Mouse (Mus musculus): Measurements from ENCODE around the gene Irs2.

The Irs2 gene

DNA sequence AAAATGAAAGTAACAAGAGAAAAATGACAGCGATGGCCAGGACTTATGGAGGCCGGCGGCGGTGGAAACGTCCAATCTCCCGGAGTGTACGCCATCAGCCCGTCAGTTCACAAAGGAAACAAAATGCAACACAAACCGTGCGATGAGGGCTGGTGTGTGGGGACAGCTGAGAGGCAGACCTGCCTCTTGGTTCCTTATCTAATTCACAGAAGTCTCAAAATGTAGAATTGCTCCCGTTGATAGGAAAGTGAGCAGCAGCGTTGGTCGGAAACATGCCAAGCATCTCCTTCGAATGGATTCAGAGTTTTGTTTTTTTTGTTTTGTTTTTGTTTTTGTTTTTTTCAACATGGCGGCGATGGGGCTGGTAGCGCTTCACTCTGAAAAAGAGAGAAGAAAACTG, 21.6 kb downstream of the Irs2 start:
- DNase-seq (ENCODE audit: low spot score in 2 of 2): no peak

DNA sequence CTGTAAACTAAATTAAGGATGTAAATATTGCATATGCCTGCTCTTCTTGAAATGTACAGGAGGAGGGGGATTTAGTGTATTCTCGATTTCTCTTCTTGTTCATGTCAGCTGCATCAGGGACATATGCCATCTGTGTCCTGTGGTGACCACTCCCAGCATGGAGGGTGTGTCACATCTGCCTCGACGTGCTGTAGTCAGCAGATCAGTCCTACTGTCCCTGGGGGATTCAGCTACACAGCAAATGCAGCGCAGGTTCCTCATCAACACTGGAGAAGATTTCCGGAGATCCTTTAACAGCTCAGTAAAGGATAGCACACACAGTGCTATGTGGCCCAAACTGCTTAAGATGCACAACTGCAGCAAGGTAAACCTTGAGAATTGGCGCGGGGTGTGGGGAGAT, 23.2 kb downstream of the Irs2 start:
- DNase-seq (ENCODE audit: low spot score in 2 of 2): no peak

DNA sequence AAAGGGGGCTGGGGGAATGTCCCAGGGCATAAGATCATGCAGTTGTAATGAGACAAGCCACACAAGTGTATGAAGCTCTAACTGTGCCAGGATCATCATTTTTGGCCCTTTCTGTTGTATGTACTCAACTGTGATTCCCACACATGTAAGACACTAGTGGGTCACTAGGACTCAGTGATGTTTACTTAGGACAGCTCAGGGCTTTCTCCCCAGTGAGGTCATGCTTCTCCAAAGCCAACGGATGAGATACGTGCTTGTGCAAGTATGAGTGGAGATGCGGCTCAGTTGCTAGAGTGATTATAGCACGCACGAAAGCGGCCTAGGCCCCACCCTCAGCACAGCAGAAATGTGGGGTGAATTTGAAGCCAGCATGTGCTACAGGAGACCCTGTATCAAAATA, 27.4 kb downstream of the Irs2 start:
- no peak for DNase-seq (ENCODE audit: low spot score in 2 of 2)

DNA sequence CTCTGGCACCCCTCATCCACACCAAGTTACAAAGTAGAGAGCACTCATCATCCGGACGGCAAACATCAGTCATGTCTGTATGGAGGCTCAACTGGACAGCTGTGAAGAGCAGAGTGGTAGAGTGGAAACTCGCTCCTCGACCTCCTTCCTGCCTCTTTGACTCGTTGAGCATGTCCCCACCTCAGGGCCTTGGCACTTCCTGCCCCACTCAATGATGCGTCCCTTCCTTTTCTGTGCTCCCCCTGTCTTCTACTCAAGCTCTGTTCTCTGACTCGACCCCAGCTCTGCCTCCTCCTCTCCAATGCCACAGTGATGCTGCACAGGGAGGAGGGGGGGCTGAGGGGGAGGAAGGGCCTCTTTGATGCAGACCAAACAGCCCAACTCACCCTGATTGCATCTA, 28.3 kb downstream of the Irs2 start:
- peak in 1 of 2 experiments; percentile 32 for DNase-seq (ENCODE audit: low spot score in 2 of 2)

- no peak for DNase-seq (ENCODE audit: low spot score in 2 of 2)
Measured at GRCm38 (mm10) chr8:10979196-10979794, 29.0 kb downstream of the Irs2 start.

- no peak for DNase-seq (ENCODE audit: low spot score in 2 of 2)
Measured at GRCm38 (mm10) chr8:10978377-10978776, 29.9 kb downstream of the Irs2 start.

- DNase-seq (ENCODE audit: low spot score in 2 of 2): no peak
Measured at GRCm38 (mm10) chr8:10977742-10978376, 30.4 kb downstream of the Irs2 start.

DNA sequence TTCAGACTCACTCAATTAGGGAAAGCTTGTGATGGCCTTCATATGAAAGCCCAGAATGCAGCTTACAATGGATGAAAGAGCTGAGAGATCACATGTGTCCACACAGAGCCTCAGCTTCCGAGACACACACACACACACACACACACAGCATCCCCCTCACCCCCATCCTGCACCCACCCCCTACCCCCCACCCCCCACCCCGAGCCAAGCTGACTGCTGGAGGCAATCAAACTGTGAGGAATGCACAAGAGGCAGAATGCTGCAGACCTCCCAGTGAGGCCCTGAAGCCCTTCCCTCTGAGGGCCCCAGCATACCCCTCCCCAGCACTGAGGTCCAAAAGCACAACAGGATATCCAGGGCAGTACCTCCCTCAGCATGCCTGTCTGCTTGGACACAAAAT, 33.6 kb downstream of the Irs2 start:
- no peak for DNase-seq (ENCODE audit: low spot score in 2 of 2)

DNA sequence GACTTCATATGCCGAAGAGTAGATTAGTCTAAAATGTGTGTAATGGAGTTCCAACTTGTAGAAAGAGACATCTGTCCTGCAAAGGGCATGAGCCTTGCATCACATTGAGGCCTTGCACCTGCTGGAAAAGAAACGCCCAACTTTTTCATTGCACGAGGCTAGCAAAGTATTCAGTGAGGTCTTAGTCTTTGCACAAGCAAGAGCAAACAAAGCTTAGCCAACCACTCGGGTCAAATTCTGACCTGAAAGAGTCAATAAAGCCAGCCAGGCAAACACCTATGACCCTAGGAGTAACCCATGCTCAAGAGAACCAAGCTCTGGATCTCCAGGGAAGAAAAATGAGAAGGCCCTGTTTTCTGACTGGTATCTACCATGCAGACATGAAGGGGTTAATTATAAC, 34.1 kb downstream of the Irs2 start:
- DNase-seq (ENCODE audit: low spot score in 2 of 2): no peak

GRCm38 (mm10) chr8:10972851-10973452, 35.3 kb downstream of the Irs2 start:
- DNase-seq (ENCODE audit: low spot score in 2 of 2): no peak

DNA sequence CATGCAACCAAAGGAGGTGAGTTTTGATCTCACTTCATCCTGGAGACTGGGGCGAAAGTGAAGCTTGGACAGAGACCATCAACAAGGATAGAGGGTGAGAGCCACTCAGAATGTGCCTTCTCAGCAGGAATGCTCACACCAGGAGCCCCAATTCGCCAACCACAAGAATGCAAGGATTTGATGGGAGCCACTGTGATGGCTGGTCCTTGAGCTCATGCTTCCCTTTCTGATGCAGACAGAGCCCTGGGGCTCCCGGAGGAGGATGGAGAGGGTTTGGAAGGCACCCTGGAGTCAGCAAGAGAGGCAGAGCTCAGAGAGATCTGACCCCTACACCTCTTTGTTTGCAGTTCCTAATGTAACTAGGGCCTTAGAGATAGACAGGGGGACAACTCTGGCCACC, 36.3 kb downstream of the Irs2 start:
- DNase-seq (ENCODE audit: low spot score in 2 of 2): no peak

GRCm38 (mm10) chr8:10971509-10971908, 36.7 kb downstream of the Irs2 start:
- no peak for DNase-seq (ENCODE audit: low spot score in 2 of 2)

DNA sequence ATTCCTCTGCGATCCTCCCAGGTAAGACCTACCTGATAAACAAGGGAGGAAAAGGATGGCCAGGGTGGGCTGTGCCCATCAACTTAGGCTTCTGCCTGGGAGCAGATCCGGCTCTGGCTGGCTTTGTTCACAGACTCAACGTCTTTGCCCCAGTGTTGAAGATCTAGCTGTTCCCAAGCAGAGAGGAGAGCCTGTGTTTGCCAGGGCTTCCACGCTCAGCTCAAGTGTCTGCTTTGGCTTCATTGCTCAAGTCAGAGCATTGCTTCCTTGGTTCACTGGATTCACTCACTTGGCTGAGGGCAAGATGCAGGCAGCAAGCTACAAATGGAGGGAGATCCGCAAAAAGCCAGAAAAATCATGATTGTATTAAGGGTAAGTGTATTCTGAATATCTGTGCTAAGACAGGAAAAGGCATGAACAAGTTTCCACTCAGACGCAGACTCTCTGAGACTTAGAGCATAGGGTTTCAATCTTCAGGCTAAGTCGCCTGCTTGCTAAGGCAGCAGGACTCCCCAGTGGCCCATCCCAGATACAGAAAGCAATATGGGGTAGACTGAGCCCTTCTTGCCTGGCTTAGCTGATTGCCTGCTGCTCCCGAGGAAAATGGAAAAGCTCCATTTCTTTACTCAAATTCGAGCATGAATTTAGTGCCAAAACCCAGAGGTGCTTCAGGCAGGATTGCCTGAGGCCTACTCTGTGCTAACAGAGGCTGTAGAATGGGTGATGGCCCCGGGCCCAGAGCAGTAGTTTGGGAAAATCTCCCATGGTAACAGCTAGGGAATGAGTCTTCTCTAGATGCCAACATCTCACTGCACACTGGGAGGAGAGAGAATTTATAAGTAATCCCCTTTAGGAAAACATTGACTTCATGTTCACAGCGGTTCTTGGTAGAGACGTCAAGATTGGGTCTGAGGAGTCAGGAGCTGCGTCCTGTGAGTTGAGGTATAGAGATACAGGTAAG, 37.5 kb downstream of the Irs2 start:
- DNase-seq (ENCODE audit: low spot score in 2 of 2): no peak

- DNase-seq (ENCODE audit: low spot score in 2 of 2): no peak
Measured at GRCm38 (mm10) chr8:10968687-10969086, 39.6 kb downstream of the Irs2 start.

- DNase-seq (ENCODE audit: low spot score in 2 of 2): no peak
Measured at GRCm38 (mm10) chr8:10965401-10966117, 42.7 kb downstream of the Irs2 start.

DNA sequence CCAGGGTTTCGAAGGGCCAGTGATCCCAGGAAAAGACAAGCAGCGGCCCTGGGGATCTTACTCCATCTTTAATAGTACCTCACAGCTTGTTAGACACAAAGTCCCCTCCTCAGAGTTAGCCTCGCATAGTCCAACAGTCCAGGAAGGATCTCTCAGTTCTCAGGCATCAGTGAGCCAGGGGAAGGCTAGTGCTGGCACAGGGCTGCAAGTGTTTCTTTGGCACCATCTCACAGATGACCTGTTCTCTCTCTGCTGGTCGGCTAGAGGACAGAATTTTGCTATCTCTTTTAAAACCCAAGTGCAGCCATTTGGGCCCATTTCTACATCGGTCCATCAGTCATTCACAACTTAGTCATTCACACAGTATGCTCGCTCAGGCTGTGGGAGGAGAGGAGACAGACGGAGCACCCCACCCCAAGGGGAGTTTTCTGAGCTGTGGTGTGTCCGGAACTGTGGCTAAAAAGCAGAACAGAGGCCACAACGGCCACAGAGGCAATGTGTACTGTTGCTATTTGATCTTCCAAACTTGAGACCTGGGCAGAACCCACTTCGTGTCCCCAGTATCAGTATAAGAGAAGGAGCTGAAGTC, 43.7 kb downstream of the Irs2 start:
- no peak for DNase-seq (ENCODE audit: low spot score in 2 of 2)

GRCm38 (mm10) chr8:10961989-10962388, 46.3 kb downstream of the Irs2 start:
- DNase-seq (ENCODE audit: low spot score in 2 of 2): no peak

- DNase-seq (ENCODE audit: low spot score in 2 of 2): no peak
Measured at GRCm38 (mm10) chr8:10960277-10960819, 47.9 kb downstream of the Irs2 start.

DNA sequence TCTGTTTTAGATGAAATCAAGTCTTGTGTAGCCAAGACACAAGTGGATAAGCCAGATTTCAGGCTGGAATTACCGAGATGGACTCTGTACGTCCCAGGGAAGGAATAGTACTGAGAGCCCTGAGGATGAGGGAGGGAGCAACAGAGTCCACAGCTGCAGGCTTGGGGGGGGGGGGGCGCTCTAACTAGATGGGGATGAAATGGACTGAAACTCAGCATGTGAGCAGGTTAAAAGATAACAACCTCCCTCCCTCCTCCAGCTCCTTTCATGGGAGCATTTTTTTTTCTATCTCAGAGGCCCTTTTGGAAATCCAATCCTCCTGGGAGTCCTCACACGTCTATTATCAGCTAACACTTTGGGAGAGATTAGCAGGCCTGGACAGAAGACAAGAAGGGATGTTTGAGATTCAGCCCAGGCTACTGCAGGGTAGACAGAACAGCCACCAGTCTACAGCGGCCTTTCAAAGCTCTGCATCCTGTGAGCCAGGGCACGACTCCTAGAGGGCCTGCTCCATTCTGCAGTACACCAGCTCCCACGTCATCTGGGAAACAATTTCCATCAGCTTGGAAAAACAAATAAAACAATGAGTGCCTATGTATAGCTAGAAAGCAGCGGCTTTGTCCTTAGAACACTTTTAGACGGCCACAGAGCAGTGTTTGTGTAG, 50.8 kb downstream of the Irs2 start:
- no peak for DNase-seq (ENCODE audit: low spot score in 2 of 2)

GRCm38 (mm10) chr8:10953346-10954053, 54.8 kb downstream of the Irs2 start:
- no peak for DNase-seq (ENCODE audit: low spot score in 2 of 2)

All from thymus, postnatal 10 days (tissue).